Mouse (Mus musculus): ENCODE measurements around the gene Ddx20. TPM values are rescaled to one million over a fixed set of nuclear protein-coding genes. Genes with fewer than 3 reads are reported as not detected.
"Not testable (repeated sequence)": the region's sequence is repeated elsewhere in the genome, so short reads cannot be mapped to it uniquely, and the experiment has no call there.

Ddx20 gene
- polyA plus RNA-seq, 1 experiment from 2014 or later, result 15.0 TPM

DNA sequence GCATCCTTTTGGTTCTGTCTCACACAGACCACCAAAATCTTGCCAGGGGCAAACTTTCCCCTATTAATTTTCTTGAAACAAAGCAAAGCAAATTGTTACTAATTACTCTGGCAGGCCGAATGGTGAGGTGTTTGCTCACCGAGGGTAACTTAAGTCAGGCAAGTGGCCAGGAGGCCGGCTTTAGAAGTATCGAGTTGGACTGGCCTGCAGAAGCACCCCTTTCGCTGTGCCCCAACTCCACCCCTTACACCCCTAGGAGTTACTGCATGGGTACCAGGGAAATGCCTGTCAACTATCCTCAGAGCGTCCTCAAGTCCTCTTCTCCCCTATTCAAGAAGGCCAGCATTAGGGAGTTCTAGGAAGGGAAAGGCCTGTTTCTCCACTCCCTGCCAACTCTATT is 16.2 kb upstream of the Ddx20 start:
- H3K27me3 ChIP-seq (replicated peaks; ENCODE audit: insufficient read depth, low read length), result no peaks in the 10 kb centered on the region
- H3K9ac ChIP-seq (replicated peaks; ENCODE audit: low read depth), result no peak overlapping the region
- no peak overlapping the region for H3K27ac ChIP-seq (ENCODE audit: low read length)
- ATAC-seq (no peak), DNase-seq (ENCODE audit: low spot score) (no peak)
- WGBS, result 49% methylated on average over 6 of the region's 6 CpGs
- no peak overlapping the region for H3K4me2 ChIP-seq (replicated peaks; ENCODE audit: low read depth, low read length)
- no peak for TF ChIP-seq CTCF (IDR thresholded peaks at IDR 0.05)
- no peak for TF ChIP-seq EP300 (IDR thresholded peaks at IDR 0.05)
- no peaks in the 10 kb centered on the region for H3K36me3 ChIP-seq (ENCODE audit: insufficient read depth, low read length)
- peaks cover 7% of the 10 kb centered on the region; the same call in 1 of the 2 replicates for H3K4me1 ChIP-seq (ENCODE audit: insufficient read depth, low read depth, low read length)
- H3K4me3 ChIP-seq (ENCODE audit: low read depth, low read length), result no peak overlapping the region
- H3K9me3 ChIP-seq (ENCODE audit: low read length), result no peaks in the 10 kb centered on the region

DNA sequence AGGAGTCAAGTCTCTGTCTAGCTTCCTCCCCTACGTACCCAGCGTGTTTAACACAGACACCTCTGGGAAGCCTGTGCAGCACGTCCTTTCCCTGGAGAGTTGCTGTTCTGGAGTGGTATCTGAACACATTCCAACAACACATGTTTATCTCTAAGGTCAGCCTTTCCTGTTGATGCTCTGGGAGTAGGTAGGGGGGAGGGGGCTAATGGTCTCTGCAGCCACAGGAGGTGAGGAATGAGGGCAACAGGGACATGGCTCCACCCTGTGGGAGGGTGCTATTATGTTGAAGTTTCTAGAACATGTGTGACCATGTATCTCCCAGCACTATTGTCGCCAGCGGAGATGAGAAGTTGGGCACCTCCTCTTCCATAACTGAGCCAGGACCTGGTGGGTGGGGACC is 14.0 kb upstream of the Ddx20 start:
- no peak overlapping the region for H3K27ac ChIP-seq (ENCODE audit: low read length)
- WGBS, result 31% methylated on average over 5 of the region's 5 CpGs
- DNase-seq (ENCODE audit: low spot score) (peak; percentile 29), ATAC-seq (no peak)
- no peak overlapping the region for H3K9ac ChIP-seq (replicated peaks; ENCODE audit: low read depth)
- H3K27me3 ChIP-seq (replicated peaks; ENCODE audit: insufficient read depth, low read length), result no peaks in the 10 kb centered on the region
- H3K36me3 ChIP-seq (ENCODE audit: insufficient read depth, low read length), result no peaks in the 10 kb centered on the region
- no peak overlapping the region for H3K4me3 ChIP-seq (ENCODE audit: low read depth, low read length)
- H3K4me2 ChIP-seq (replicated peaks; ENCODE audit: low read depth, low read length), result 0 out of 2 replicates have a peak overlapping the region, but pooled peaks have one; percentile 11
- TF ChIP-seq EP300 (IDR thresholded peaks at IDR 0.05), result no peak
- TF ChIP-seq CTCF (IDR thresholded peaks at IDR 0.05), result no peak
- peaks cover 7% of the 10 kb centered on the region; the same call in 1 of the 2 replicates for H3K4me1 ChIP-seq (ENCODE audit: insufficient read depth, low read depth, low read length)
- H3K9me3 ChIP-seq (ENCODE audit: low read length), result no peaks in the 10 kb centered on the region

DNA sequence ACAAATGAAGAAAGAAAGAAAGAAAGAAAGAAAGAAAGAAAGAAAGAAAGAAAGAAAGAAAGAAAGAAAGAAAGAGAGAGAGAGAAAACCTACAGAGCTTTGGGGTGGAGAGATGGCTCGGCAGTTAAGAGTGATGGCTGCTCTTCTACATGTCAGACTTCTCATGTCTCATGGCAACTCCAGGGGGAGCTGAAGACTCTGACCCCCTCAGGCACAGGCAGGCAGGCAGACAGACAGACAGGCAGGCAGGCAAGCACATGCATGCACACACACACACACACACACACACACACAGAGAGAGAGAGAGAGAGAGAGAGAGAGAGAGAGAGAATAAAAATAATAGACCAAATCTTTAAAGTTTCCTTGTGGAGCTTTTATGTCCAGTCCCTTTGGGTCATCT is 13.4 kb upstream of the Ddx20 start:
- not testable (repeated sequence) for H3K4me2 ChIP-seq (replicated peaks; ENCODE audit: low read depth, low read length); ATAC-seq; H3K9ac ChIP-seq (replicated peaks; ENCODE audit: low read depth); H3K9me3 ChIP-seq (ENCODE audit: low read length); H3K4me1 ChIP-seq (ENCODE audit: insufficient read depth, low read depth, low read length); H3K4me3 ChIP-seq (ENCODE audit: low read depth, low read length); H3K36me3 ChIP-seq (ENCODE audit: insufficient read depth, low read length); DNase-seq (ENCODE audit: low spot score); H3K27ac ChIP-seq (ENCODE audit: low read length); H3K27me3 ChIP-seq (replicated peaks; ENCODE audit: insufficient read depth, low read length)
- TF ChIP-seq CTCF (IDR thresholded peaks at IDR 0.05), result 0 out of 2 replicates have a peak, but pooled peaks have one; percentile 23
- 44% methylated on average over 1 of the region's 1 CpGs for WGBS

DNA sequence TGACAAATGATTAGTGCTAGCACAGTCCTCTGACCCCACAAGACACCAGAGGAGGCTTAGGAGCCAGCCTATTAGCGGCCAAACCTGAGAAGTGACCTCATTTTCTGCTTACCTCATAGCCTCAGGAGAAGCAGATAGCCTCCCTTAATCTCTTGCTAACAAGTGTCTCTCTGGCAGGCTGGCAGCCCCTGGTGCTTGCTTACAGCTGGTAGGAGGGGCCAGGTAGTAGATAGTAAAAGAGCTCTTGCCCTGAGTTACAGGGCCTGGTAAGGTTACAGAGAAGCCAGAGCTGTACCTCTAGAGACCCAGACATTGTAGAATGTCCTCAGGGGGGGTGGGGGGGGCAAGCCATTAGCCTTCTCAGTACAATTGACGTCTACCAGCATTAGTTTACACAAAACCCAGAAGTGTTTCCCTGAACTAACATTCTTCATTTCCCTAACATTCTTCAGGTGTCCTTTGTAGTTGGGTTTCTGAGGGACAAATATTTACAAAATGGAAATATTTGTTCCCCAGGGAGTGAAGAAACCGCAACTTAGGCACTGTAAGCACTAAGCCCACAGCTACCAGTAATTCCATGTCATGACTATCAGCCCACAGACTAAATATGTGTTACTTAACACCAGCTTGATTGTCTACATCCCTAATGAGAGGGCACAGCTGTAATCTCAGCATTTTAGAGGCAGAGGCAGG is 12.0 kb upstream of the Ddx20 start:
- H3K9ac ChIP-seq (replicated peaks; ENCODE audit: low read depth), result no peak overlapping the region
- no peak overlapping the region for H3K4me3 ChIP-seq (ENCODE audit: low read depth, low read length)
- peaks cover 4% of the 10 kb centered on the region; the same call in 1 of the 2 replicates for H3K4me1 ChIP-seq (ENCODE audit: insufficient read depth, low read depth, low read length)
- 29% methylated on average over 3 of the region's 3 CpGs for WGBS
- H3K9me3 ChIP-seq (ENCODE audit: low read length), result no peaks in the 10 kb centered on the region
- H3K4me2 ChIP-seq (replicated peaks; ENCODE audit: low read depth, low read length), result no peak overlapping the region
- TF ChIP-seq EP300 (IDR thresholded peaks at IDR 0.05) (peak; percentile 73), CTCF (IDR thresholded peaks at IDR 0.05) (no peak)
- 0 out of 2 replicates have a peak, but pooled peaks cover 5% of the 10 kb centered on the region for H3K27me3 ChIP-seq (replicated peaks; ENCODE audit: insufficient read depth, low read length)
- peak; percentile 82 for DNase-seq (ENCODE audit: low spot score)
- peak overlapping the region; percentile 51; the same call in 1 of the 2 replicates for H3K27ac ChIP-seq (ENCODE audit: low read length)
- peak; percentile 85 for ATAC-seq
- no peaks in the 10 kb centered on the region for H3K36me3 ChIP-seq (ENCODE audit: insufficient read depth, low read length)

DNA sequence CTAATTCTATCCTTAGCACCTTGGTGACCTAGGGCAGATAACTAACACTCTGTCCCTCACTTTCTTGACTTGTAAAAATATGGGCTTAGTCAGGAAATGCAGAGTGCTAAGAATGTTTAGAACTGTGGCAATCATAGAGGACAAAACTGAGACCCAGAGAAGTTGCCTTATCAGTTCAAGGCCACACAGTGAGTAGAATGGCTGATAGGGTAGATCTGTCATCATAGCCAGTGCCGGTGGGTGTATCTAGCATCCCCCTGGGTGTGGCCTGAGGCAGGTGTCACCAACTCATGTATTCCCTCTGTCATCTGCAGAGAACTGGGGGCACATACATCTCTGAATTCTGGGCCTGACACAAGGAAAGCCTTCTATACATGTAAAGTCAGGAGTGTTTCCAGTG is 10.9 kb upstream of the Ddx20 start:
- Histone ChIP-seq H3K9ac (replicated peaks; ENCODE audit: low read depth) (no peak overlapping the region), H3K27me3 (replicated peaks; ENCODE audit: insufficient read depth, low read length) (0 out of 2 replicates have a peak, but pooled peaks cover 5% of the 10 kb centered on the region), H3K4me1 (ENCODE audit: insufficient read depth, low read depth, low read length) (peaks cover 4% of the 10 kb centered on the region; the same call in 1 of the 2 replicates), H3K4me2 (replicated peaks; ENCODE audit: low read depth, low read length) (no peak overlapping the region), H3K36me3 (ENCODE audit: insufficient read depth, low read length) (no peaks in the 10 kb centered on the region), H3K4me3 (ENCODE audit: low read depth, low read length) (no peak overlapping the region), H3K27ac (ENCODE audit: low read length) (no peak overlapping the region), H3K9me3 (ENCODE audit: low read length) (no peaks in the 10 kb centered on the region)
- ATAC-seq (no peak), DNase-seq (ENCODE audit: low spot score) (no peak)
- TF ChIP-seq CTCF (IDR thresholded peaks at IDR 0.05) (no peak), EP300 (IDR thresholded peaks at IDR 0.05) (no peak)
- WGBS, result 52% methylated on average over 1 of the region's 1 CpGs

DNA sequence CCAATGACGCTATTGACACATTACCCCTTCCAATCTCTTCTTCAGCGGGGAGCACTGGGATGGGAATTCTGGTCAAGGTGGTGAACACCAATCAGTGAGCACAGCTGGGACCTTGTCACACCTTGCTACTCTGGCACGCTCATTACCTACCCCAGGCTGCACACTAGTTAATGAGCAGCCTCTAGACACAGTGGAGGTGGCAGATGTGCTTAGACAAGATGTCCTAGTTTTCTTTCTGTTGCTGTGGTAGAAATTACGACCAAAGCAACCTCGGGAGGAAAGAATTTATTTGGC is 9.7 kb upstream of the Ddx20 start:
- Histone ChIP-seq H3K27me3 (replicated peaks; ENCODE audit: insufficient read depth, low read length) (0 out of 2 replicates have a peak, but pooled peaks cover 5% of the 10 kb centered on the region), H3K27ac (ENCODE audit: low read length) (no peak overlapping the region), H3K9me3 (ENCODE audit: low read length) (no peaks in the 10 kb centered on the region), H3K4me2 (replicated peaks; ENCODE audit: low read depth, low read length) (no peak overlapping the region), H3K9ac (replicated peaks; ENCODE audit: low read depth) (no peak overlapping the region), H3K36me3 (ENCODE audit: insufficient read depth, low read length) (no peaks in the 10 kb centered on the region), H3K4me1 (ENCODE audit: insufficient read depth, low read depth, low read length) (peaks cover 4% of the 10 kb centered on the region; the same call in 1 of the 2 replicates), H3K4me3 (ENCODE audit: low read depth, low read length) (no peak overlapping the region)
- TF ChIP-seq EP300 (IDR thresholded peaks at IDR 0.05) (no peak), CTCF (IDR thresholded peaks at IDR 0.05) (no peak)
- DNase-seq (ENCODE audit: low spot score), result no peak
- ATAC-seq, result no peak
- 70% methylated on average over 5 of the region's 5 CpGs for WGBS
